Mouse (Mus musculus) spleen, adult 2 months (tissue): Measurements from ENCODE around the gene Hspa1a.

Experiments
- CTCF ChIP-seq: fragments of 200-500 bp; IDR thresholded peaks from 2 replicates; pipeline ENCODE4 v1.5.1; 2011; ENCODE audit warnings: mild to moderate bottlenecking, inconsistent platforms; ENCODE audit not compliant: insufficient read depth, insufficient read length, insufficient replicate concordance; ENCODE audit errors: extremely low read depth
- POLR2A ChIP-seq: fragments of 200-500 bp; IDR thresholded peaks from 2 replicates; pipeline ENCODE4 v1.6.1; 2011; ENCODE audit warnings: low read depth, low read length, inconsistent platforms

DNA sequence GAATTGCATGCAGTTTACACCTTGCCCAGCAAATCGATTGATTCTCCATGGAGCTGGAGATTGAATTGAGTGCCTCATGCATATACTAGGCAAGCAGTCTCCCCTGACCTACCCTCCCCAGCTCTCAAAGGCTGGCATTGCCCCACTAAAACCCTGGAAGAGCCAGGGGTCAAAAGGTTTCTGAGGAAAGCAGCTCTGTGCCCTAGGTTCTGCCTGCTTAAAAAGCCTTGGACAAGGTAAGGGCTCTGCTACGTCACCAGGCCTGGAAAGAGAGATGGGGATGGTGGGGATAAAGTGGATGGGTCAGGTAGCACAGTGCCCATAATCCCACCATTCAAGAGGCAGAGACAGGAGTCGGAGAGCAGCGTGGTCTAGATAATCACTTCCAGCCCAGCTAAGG is 17.1 kb downstream of the Hspa1a start:
- no peak for TF ChIP-seq CTCF
- TF ChIP-seq POLR2A: no peak
